Mouse (Mus musculus): Measurements from ENCODE around the gene Cflar. TPM values are rescaled to one million over a fixed set of nuclear protein-coding genes. Genes with fewer than 3 reads are reported as not detected.

Gene Cflar
- polyA plus RNA-seq, 1 experiment from 2014 or later = 16.5 TPM

DNA sequence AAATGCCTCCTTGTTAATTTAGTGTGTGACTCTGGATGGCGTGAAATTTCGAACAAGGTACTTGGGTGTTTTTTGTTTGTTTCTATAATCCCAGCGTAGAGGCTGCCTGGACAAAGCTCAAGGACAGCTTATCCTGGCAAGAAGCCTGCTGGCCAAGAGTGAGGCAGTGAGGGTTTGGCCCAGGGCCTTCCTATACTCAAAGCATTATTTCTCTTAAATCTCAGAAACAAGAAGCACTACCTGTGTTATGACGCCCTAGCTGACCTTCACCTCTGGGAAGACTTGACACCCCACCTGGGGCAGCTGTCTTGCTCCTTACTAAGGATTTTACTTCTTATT, 2.6 kb downstream of the Cflar start:
- peak overlapping the region; percentile 63 for H3K4me3 ChIP-seq
- ATAC-seq (ENCODE audit: low FRiP score) = no peak
- no peaks in the 10 kb centered on the region for H3K36me3 ChIP-seq
- no peaks in the 10 kb centered on the region for H3K27me3 ChIP-seq
- peak overlapping the region; percentile 74; the same call in 1 of the 2 replicates for H3K9ac ChIP-seq
- H3K4me2 ChIP-seq = peak overlapping the region; percentile 73
- peaks cover 6% of the 10 kb centered on the region; the same call in 1 of the 2 replicates for H3K4me1 ChIP-seq (replicated peaks)
- H3K27ac ChIP-seq = peak overlapping the region; percentile 82; the same call in 1 of the 2 replicates
- no peaks in the 10 kb centered on the region for H3K9me3 ChIP-seq
- 51% methylated on average over 4 of the region's 4 CpGs for WGBS

DNA sequence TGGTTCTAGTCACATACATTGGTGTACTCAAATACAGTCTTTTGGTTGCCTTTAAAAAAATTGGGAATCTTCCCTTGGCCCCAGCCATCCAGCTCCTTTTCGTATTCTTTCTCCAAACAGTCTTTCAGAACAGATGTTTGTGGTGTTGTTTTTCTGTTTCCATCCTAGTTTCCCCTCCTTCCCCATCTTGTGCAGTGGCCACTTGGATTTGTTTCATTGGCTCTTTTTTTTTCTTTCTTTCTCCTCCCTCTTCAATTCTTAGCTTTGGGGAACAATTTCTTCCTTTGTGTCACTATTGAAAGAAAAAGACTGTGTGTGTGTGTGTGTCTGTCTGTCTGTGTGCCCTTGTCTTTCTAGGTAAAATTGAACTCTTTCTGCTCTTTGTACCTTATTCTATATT, 3.1 kb downstream of the Cflar start:
- Histone ChIP-seq H3K9me3 (no peaks in the 10 kb centered on the region), H3K4me2 (peak overlapping the region; percentile 73), H3K4me3 (peak overlapping the region; percentile 63), H3K4me1 (replicated peaks) (peaks cover 6% of the 10 kb centered on the region; the same call in 1 of the 2 replicates), H3K27me3 (no peaks in the 10 kb centered on the region), H3K36me3 (no peaks in the 10 kb centered on the region), H3K27ac (no peak overlapping the region), H3K9ac (no peak overlapping the region; the same call in 1 of the 2 replicates)
- no peak for ATAC-seq (ENCODE audit: low FRiP score)
- 60% methylated on average over 1 of the region's 1 CpGs for WGBS

DNA sequence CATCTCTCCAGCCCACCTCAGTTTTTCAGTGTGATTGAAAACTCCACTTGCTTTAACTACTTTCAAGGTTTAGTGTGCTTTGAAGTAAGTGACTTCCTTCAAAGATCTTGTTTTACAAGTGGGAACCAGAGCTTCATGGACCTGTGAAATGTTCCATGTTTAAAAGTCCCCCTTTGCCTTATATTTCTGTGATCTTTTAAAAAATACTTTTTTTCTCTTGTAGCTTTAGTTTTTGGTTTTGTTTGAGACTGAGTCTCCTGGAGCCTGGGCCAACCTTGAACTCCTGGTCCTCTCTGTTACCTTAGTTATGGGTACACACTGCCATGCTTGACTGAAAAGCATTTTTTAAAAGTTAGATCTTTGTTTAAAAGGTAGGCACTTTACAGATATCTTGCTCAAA, 4.2 kb downstream of the Cflar start:
- H3K9ac ChIP-seq = no peak overlapping the region
- H3K4me1 ChIP-seq (replicated peaks) = peaks cover 6% of the 10 kb centered on the region; the same call in 1 of the 2 replicates
- H3K4me2 ChIP-seq = no peak overlapping the region
- H3K27ac ChIP-seq = no peak overlapping the region
- H3K36me3 ChIP-seq = no peaks in the 10 kb centered on the region
- no peaks in the 10 kb centered on the region for H3K27me3 ChIP-seq
- H3K4me3 ChIP-seq = no peak overlapping the region
- ATAC-seq (ENCODE audit: low FRiP score) = no peak
- H3K9me3 ChIP-seq = no peaks in the 10 kb centered on the region

DNA sequence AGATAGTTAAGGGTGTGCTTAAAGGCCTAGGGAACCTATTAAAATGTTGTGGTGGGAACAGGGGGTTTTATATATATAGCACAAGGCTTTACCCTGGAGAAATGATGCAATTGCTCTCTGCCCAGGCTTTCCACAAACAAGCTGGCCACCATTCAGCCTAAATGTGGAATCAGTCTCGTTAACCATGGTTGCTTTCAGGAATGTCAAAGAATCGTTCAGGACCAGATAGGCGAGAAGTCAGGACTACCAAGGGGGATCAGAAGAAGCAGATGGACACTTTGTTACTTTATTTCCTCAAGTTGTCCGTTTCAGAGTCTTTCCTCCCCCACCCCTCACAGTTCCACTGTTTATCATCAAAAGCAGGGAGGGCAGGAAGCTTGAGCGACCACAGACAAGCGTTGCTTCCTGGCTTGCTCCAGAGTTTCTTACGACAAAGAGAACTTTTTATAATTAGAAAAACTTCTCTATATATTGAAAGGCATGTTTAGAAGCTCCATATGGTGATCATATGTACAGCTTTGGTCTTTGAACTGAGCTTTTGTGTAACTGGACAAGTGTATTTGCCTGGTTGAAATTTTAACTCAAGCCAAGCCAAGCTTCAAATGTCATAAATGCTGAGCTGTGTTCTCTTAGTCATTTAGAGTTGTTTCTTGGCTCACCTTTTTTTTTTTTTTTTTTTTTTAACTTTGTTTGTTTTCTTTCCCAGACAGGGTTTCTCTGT, 5.0 kb downstream of the Cflar start:
- Histone ChIP-seq H3K9ac (no peak overlapping the region), H3K4me2 (no peak overlapping the region), H3K27ac (no peak overlapping the region), H3K4me3 (no peak overlapping the region), H3K36me3 (no peaks in the 10 kb centered on the region), H3K9me3 (no peaks in the 10 kb centered on the region), H3K4me1 (replicated peaks) (peaks cover 6% of the 10 kb centered on the region; the same call in 1 of the 2 replicates), H3K27me3 (no peaks in the 10 kb centered on the region)
- WGBS = 63% methylated on average over 7 of the region's 7 CpGs
- ATAC-seq (ENCODE audit: low FRiP score) = no peak

DNA sequence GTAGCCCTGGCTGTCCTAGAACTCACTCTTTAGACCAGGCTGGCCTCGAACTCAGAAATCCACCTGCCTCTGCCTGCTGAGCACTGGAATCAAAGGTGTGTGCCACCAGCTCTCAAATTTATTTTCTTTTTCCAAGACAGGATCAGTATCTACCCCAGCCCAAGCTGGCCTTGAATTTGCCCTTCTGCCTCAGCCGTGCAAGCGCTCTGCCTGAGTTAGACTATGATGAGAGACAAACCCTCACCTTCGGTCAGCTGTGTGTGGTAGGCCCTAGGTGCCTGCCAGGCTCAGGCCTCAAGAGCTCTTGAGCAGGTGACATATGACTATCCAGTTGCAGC, 5.5 kb downstream of the Cflar start:
- no peak overlapping the region for H3K27ac ChIP-seq
- no peak overlapping the region for H3K9ac ChIP-seq
- peaks cover 6% of the 10 kb centered on the region; the same call in 1 of the 2 replicates for H3K4me1 ChIP-seq (replicated peaks)
- ATAC-seq (ENCODE audit: low FRiP score) = no peak
- no peak overlapping the region for H3K4me2 ChIP-seq
- H3K9me3 ChIP-seq = no peaks in the 10 kb centered on the region
- H3K4me3 ChIP-seq = no peak overlapping the region
- no peaks in the 10 kb centered on the region for H3K27me3 ChIP-seq
- no peaks in the 10 kb centered on the region for H3K36me3 ChIP-seq
- 96% methylated on average over 4 of the region's 4 CpGs for WGBS

DNA sequence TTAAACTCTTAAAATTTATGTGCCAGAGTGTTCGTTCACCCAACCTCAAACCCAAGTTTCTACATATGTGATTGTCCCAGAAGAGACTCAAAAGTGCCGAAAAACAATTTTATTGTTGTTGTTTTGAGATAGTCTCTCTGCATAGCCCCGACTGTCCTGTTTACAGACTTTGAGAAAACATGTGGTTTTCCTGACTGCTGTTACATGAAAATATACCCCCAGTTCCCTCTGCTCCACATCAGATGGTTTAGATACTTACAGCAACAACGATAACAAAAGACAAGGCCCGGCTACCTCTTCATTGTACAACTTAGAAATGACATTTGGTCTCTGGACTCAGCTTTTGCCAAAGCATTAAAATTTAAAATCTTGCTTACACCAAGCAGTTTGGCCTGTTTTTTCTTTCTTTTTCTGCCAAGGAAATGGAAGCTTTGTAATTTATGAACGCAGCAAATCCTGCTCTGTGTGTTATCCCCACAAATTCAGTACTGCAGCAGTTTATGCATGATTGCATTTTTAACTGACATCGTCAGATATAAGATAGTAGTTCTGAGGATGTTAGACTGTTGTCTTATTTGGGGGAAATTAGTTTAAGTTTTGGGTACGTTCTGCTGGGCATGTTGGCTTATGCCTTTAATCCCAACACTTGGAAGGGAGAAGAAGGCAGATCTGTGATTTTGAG, 6.4 kb downstream of the Cflar start:
- H3K4me2 ChIP-seq = no peak overlapping the region
- H3K4me1 ChIP-seq (replicated peaks) = 0 out of 2 replicates have a peak, but pooled peaks cover 4% of the 10 kb centered on the region
- no peaks in the 10 kb centered on the region for H3K27me3 ChIP-seq
- H3K36me3 ChIP-seq = no peaks in the 10 kb centered on the region
- H3K9ac ChIP-seq = no peak overlapping the region
- ATAC-seq (ENCODE audit: low FRiP score) = no peak
- H3K4me3 ChIP-seq = no peak overlapping the region
- WGBS = 92% methylated on average over 8 of the region's 8 CpGs
- H3K27ac ChIP-seq = no peak overlapping the region
- no peaks in the 10 kb centered on the region for H3K9me3 ChIP-seq

DNA sequence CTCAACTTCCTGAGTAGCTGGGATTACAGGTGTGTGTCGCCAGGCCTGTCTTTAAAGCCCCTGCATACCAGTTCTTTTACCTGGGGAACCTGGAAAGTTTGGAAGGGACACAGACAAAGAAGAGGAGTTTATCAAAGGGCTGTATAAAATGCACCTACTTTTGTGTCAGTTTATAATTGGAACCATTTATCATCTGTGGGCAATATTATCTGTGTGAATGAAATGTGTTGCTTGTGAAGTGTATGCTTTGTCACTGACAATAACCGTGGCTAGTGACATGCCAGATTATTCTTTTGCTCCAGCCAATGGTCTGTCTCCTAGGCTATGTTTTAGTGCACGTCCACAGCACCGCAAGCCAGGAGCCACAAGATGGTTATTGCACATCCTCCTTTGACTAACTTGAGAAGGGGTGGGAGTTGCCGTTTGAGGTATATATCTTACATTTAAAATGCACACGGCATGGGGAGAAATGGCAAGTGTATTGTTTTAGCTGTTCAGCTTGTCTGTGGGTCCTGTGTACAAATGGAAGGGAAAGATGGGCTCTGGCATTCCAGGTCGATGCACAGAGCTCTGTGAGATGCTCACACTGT, 8.1 kb downstream of the Cflar start:
- no peak overlapping the region for H3K27ac ChIP-seq
- 87% methylated on average over 7 of the region's 7 CpGs for WGBS
- H3K9ac ChIP-seq = no peak overlapping the region
- no peak for ATAC-seq (ENCODE audit: low FRiP score)
- no peaks in the 10 kb centered on the region for H3K9me3 ChIP-seq
- H3K27me3 ChIP-seq = no peaks in the 10 kb centered on the region
- no peak overlapping the region for H3K4me2 ChIP-seq
- no peaks in the 10 kb centered on the region for H3K36me3 ChIP-seq
- H3K4me3 ChIP-seq = no peak overlapping the region
- H3K4me1 ChIP-seq (replicated peaks) = no peaks in the 10 kb centered on the region

DNA sequence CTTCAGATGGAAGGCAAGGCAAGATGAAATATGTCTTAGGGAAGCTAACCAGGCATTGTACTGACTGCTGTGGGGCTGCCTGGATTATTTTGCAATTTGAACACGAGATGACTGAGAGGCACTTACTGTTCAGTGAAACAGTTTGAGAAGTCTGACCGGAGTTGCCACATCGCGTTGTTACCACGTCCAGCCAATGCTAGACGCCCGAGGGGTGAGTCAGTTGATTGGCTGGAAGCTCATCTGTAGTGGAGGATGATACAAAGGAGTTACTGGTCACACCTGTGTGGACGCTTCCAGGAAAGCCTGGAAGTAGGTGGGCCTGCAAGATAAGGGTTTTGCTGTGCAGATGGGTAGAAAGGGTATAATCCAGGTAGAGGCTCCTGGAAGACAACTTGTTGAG, 8.8 kb downstream of the Cflar start:
- Histone ChIP-seq H3K27me3 (no peaks in the 10 kb centered on the region), H3K9ac (no peak overlapping the region), H3K27ac (no peak overlapping the region), H3K4me3 (no peak overlapping the region), H3K9me3 (no peaks in the 10 kb centered on the region), H3K36me3 (no peaks in the 10 kb centered on the region), H3K4me2 (no peak overlapping the region), H3K4me1 (replicated peaks) (no peaks in the 10 kb centered on the region)
- no peak for ATAC-seq (ENCODE audit: low FRiP score)
- 93% methylated on average over 8 of the region's 8 CpGs for WGBS

DNA sequence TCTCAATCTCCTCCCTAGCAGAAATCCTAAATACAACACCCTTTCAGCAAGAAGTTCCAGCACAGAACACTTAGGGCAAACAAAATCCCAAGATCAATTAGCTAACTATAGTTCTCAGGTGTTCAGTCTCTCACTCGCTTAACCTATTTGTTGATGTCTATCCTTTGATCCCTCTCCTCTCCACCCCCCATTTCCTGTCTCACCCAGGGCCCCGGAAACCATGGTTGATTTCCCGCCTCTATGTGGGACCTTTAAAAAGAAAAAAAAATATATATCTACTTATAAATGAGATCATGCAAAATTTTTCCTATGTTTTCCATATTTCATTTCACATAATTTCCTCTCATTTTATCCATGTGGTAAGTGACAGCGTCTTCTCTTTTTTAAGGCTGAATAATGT, 9.7 kb downstream of the Cflar start:
- no peak overlapping the region for H3K4me3 ChIP-seq
- H3K27me3 ChIP-seq = no peaks in the 10 kb centered on the region
- no peak for ATAC-seq (ENCODE audit: low FRiP score)
- no peak overlapping the region for H3K9ac ChIP-seq
- H3K27ac ChIP-seq = no peak overlapping the region
- no peaks in the 10 kb centered on the region for H3K4me1 ChIP-seq (replicated peaks)
- no peaks in the 10 kb centered on the region for H3K36me3 ChIP-seq
- no peaks in the 10 kb centered on the region for H3K9me3 ChIP-seq
- no peak overlapping the region for H3K4me2 ChIP-seq
- 96% methylated on average over 4 of the region's 4 CpGs for WGBS

DNA sequence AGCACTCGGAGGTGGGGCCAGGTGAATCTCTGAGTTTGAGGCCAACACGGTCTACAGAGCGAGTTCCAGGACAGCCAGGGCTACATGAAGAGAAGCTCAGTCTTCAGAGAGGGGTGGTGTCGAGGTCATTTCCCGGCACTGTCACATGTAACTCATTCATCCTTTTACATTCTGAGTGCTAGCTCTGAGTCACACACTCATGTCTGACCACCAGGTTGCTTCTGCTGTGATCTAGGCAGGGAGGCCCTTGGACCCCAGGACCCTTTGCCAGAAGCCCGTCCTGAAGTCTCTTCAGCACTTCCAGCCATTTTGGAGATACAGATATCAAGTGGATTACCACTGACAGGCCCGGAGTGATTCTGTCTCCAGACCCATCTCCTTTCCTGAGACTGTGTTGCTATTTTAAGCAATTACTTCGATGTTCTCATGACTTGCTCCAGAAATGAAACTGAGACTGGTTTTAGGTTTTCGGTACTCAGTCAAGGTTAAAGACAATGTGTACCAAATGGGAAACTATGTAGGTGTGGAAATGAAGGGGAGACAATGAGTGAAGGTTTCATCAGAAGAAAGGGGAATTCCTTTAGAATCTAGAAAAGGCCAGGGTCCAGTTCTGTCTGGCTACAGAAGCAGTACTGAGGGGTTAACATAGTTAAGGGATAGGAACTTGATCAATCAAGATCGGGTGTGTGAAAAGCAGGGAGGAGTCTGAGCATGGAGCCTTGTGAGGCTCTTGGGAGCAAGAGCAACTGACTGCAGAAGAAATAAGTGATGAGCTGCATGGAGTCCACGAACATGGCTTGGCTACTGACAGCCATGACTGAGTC, 11.0 kb downstream of the Cflar start:
- WGBS = 92% methylated on average over 11 of the region's 11 CpGs
- Histone ChIP-seq H3K36me3 (no peaks in the 10 kb centered on the region), H3K4me3 (no peak overlapping the region), H3K9me3 (no peaks in the 10 kb centered on the region), H3K9ac (no peak overlapping the region), H3K27me3 (no peaks in the 10 kb centered on the region), H3K27ac (no peak overlapping the region), H3K4me2 (no peak overlapping the region), H3K4me1 (replicated peaks) (no peaks in the 10 kb centered on the region)
- ATAC-seq (ENCODE audit: low FRiP score) = no peak

DNA sequence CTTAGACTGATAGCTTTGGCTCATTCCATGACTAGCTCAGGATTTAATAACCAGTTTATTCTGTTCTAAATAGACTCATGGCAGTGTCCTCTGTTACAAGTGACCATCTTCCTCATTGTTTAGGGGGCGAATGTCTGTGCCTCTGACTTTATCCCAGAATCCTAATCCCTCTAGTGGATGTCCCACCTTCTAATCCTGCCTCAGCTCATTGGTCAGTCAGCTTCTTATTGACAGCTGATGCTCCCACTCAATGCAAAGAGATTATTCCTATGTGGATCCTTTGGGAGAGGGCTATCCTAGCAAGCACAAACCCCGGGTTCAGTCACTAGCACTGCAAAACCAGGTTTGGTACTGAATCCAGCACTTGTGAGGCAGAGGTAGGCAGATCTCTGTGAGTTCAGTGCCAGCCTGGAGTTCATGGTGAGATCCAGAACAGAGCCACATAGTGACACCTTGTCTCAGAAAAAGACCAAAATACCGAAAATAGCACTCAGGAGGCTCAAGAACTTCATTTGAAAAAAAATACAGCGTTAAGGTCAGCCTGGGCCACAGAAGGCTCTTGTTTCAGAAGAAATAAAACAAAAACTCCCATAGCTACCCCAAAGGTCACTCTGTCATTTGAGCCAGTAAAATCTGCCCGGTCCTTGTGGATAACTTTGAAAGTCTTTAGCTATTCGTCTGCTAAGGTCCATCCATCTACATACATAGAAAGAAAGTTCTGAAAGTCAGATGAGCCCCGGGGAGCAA, 11.9 kb downstream of the Cflar start:
- no peak for ATAC-seq (ENCODE audit: low FRiP score)
- H3K27ac ChIP-seq = no peak overlapping the region
- H3K36me3 ChIP-seq = no peaks in the 10 kb centered on the region
- WGBS = 71% methylated on average over 7 of the region's 7 CpGs
- H3K4me2 ChIP-seq = no peak overlapping the region
- H3K27me3 ChIP-seq = no peaks in the 10 kb centered on the region
- no peaks in the 10 kb centered on the region for H3K4me1 ChIP-seq (replicated peaks)
- no peaks in the 10 kb centered on the region for H3K9me3 ChIP-seq
- H3K4me3 ChIP-seq = no peak overlapping the region
- no peak overlapping the region for H3K9ac ChIP-seq
